Mouse (Mus musculus): ENCODE measurements around the gene Zfp217. TPM values are rescaled to one million over a fixed set of nuclear protein-coding genes. Genes with fewer than 3 reads are reported as not detected.
A peak's percentile ranks its signal among the peaks of the same experiment; 100 is the strongest.

The Zfp217 gene
- polyA plus RNA-seq, 1 experiment = 0.98 TPM

DNA sequence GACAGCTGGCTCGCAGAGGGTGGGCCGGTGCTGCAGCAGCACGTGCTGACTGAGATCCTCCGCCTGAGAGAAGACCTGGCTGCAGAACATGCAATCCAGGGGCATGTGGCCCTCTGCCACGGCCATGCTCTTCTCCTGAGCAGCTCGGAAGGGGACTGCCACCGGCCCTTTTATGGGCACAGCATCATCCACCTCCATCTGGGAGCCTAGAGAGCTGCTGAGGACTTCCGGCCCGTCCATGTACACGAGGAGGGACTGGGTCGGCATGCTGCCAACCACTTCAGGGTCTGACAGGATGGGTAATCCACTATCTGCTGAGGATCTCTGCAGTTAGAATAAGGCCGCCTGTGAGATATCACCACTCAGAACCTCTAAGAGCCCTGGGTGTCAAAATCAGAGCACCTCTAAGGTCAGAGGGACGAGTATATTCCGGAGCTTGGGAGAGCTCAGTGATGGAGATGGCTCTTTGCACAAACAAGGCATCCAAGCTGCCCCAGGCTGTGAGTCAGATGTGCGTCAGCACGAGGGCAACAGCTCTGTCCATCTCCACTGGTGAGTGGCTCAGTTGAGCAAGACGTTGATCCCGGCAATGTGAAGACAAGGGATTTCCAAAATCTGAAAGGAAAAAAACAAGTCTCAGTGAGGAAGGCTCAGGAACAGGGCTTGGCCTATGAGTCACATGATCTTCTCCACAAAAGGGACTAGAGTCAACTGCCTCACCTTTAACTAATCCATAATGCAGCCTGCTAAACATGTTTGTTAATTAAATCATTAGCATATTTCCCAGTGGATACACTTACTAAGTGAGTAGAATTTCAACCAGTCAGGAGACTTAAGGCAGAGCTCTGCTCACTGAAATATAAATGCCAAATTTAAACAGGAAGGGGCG lies 27.5 kb downstream of the Zfp217 start:
- H3K4me3 ChIP-seq (replicated peaks; ENCODE audit: insufficient read depth, low read depth, low read length) = no peak overlapping the region
- 65% methylated on average over 19 of the region's 19 CpGs for WGBS
- no peaks in the 10 kb centered on the region; the same call in 1 of the 2 replicates for H3K27me3 ChIP-seq (ENCODE audit: control insufficient read depth, insufficient read depth, low read length)
- H3K27ac ChIP-seq (ENCODE audit: insufficient read depth, low read length) = no peak overlapping the region
- H3K4me1 ChIP-seq (ENCODE audit: control insufficient read depth, insufficient read depth, low read length) = no peaks in the 10 kb centered on the region
- TF ChIP-seq CTCF (IDR thresholded peaks at IDR 0.05; ENCODE audit: borderline replicate concordance, insufficient read depth, low read depth, low read length) = no peak
- no peak for TF ChIP-seq POLR2A (IDR thresholded peaks at IDR 0.05; ENCODE audit: borderline replicate concordance, insufficient read depth, low read length)
- no peak for DNase-seq

DNA sequence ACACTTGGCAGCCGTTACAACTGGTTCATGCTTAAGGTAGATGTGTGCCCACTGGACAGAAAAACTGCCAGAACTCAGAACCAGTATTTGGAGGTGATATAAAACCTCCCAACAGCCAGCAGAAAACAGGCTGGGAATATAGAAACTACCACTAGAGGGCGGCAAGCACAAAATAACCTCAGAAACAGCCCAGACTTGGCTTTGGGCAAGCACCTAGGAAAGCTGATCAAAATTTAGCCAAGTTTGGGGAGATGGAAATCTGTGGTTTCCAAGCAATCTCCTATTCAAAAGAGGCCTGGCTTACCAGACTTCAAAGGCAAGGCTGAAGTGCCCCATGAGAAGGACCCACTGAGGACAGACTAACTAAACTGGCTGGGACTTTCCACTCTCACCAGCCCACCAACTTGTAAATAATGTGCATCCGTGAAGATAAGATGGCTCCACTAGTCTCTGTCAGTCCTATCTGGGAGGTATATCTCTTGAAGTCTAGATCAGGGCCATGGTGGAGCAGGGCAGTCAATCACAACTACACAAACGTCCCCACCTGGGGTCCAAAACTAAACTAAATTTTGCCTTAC lies 31.1 kb downstream of the Zfp217 start:
- Histone ChIP-seq H3K27ac (ENCODE audit: insufficient read depth, low read length) (no peak overlapping the region), H3K4me1 (ENCODE audit: control insufficient read depth, insufficient read depth, low read length) (no peaks in the 10 kb centered on the region), H3K4me3 (replicated peaks; ENCODE audit: insufficient read depth, low read depth, low read length) (no peak overlapping the region), H3K27me3 (ENCODE audit: control insufficient read depth, insufficient read depth, low read length) (no peaks in the 10 kb centered on the region; the same call in 1 of the 2 replicates)
- DNase-seq = peak; percentile 41 to 48
- TF ChIP-seq POLR2A (IDR thresholded peaks at IDR 0.05; ENCODE audit: borderline replicate concordance, insufficient read depth, low read length) = no peak
- TF ChIP-seq CTCF (IDR thresholded peaks at IDR 0.05; ENCODE audit: borderline replicate concordance, insufficient read depth, low read depth, low read length) = peak; percentile 59; the same call in 1 of the 2 replicates
- WGBS = 38% methylated on average over 4 of the region's 4 CpGs

DNA sequence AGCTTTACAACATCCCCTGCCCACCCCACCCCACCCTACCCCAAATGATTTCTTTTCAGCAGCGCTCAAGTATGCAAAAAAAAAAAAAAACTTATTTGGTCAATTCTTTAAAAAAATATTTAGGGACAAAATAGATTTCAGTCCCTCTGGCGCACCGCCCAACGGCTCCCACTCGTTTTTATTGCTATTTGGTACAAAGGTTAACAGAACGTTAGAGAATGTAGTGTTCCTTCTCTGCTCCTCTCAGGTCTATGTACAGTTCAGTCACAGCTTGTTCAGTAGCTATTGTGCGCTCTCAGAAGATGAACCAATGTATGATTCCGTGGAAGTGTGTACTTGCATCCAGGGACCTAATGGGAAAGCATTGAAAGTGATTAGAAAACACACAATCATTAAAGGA lies 37.6 kb downstream of the Zfp217 start:
- Histone ChIP-seq H3K27me3 (ENCODE audit: control insufficient read depth, insufficient read depth, low read length) (no peaks in the 10 kb centered on the region), H3K4me3 (replicated peaks; ENCODE audit: insufficient read depth, low read depth, low read length) (no peak overlapping the region), H3K27ac (ENCODE audit: insufficient read depth, low read length) (no peak overlapping the region), H3K4me1 (ENCODE audit: control insufficient read depth, insufficient read depth, low read length) (no peaks in the 10 kb centered on the region)
- TF ChIP-seq CTCF (IDR thresholded peaks at IDR 0.05; ENCODE audit: borderline replicate concordance, insufficient read depth, low read depth, low read length) = no peak
- TF ChIP-seq POLR2A (IDR thresholded peaks at IDR 0.05; ENCODE audit: borderline replicate concordance, insufficient read depth, low read length) = no peak
- no peak for DNase-seq
- 79% methylated on average over 8 of the region's 8 CpGs for WGBS

GRCm38 (mm10) chr2:170109528-170109927 lies 38.4 kb downstream of the Zfp217 start:
- Histone ChIP-seq H3K27ac (ENCODE audit: insufficient read depth, low read length) (no peak overlapping the region), H3K4me3 (replicated peaks; ENCODE audit: insufficient read depth, low read depth, low read length) (no peak overlapping the region), H3K4me1 (ENCODE audit: control insufficient read depth, insufficient read depth, low read length) (no peaks in the 10 kb centered on the region), H3K27me3 (ENCODE audit: control insufficient read depth, insufficient read depth, low read length) (no peaks in the 10 kb centered on the region)
- WGBS = 29% methylated on average over 5 of the region's 5 CpGs
- no peak for DNase-seq
- TF ChIP-seq POLR2A (IDR thresholded peaks at IDR 0.05; ENCODE audit: borderline replicate concordance, insufficient read depth, low read length) (no peak), CTCF (IDR thresholded peaks at IDR 0.05; ENCODE audit: borderline replicate concordance, insufficient read depth, low read depth, low read length) (no peak)

GRCm38 (mm10) chr2:170107791-170108190 lies 40.1 kb downstream of the Zfp217 start:
- Histone ChIP-seq H3K4me1 (ENCODE audit: control insufficient read depth, insufficient read depth, low read length) (no peaks in the 10 kb centered on the region), H3K4me3 (replicated peaks; ENCODE audit: insufficient read depth, low read depth, low read length) (no peak overlapping the region), H3K27ac (ENCODE audit: insufficient read depth, low read length) (no peak overlapping the region), H3K27me3 (ENCODE audit: control insufficient read depth, insufficient read depth, low read length) (no peaks in the 10 kb centered on the region)
- no peak for DNase-seq
- WGBS = 71% methylated on average over 3 of the region's 3 CpGs
- TF ChIP-seq POLR2A (IDR thresholded peaks at IDR 0.05; ENCODE audit: borderline replicate concordance, insufficient read depth, low read length) = no peak

GRCm38 (mm10) chr2:170106000-170106399 lies 41.9 kb downstream of the Zfp217 start:
- H3K27me3 ChIP-seq (ENCODE audit: control insufficient read depth, insufficient read depth, low read length) = no peaks in the 10 kb centered on the region
- WGBS = 76% methylated on average over 9 of the region's 9 CpGs
- TF ChIP-seq POLR2A (IDR thresholded peaks at IDR 0.05; ENCODE audit: borderline replicate concordance, insufficient read depth, low read length) = no peak
- no peak for TF ChIP-seq CTCF (IDR thresholded peaks at IDR 0.05; ENCODE audit: borderline replicate concordance, insufficient read depth, low read depth, low read length)
- H3K27ac ChIP-seq (ENCODE audit: insufficient read depth, low read length) = no peak overlapping the region
- H3K4me1 ChIP-seq (ENCODE audit: control insufficient read depth, insufficient read depth, low read length) = no peaks in the 10 kb centered on the region
- H3K4me3 ChIP-seq (replicated peaks; ENCODE audit: insufficient read depth, low read depth, low read length) = no peak overlapping the region
- no peak for DNase-seq

- no peak for DNase-seq
- no peak for TF ChIP-seq POLR2A (IDR thresholded peaks at IDR 0.05; ENCODE audit: borderline replicate concordance, insufficient read depth, low read length)
- 88% methylated on average over 6 of the region's 6 CpGs for WGBS
- Histone ChIP-seq H3K27ac (ENCODE audit: insufficient read depth, low read length) (no peak overlapping the region), H3K4me1 (ENCODE audit: control insufficient read depth, insufficient read depth, low read length) (no peaks in the 10 kb centered on the region), H3K4me3 (replicated peaks; ENCODE audit: insufficient read depth, low read depth, low read length) (no peak overlapping the region), H3K27me3 (ENCODE audit: control insufficient read depth, insufficient read depth, low read length) (no peaks in the 10 kb centered on the region)
These were observed 43.5 kb downstream of the Zfp217 start for GRCm38 (mm10) chr2:170104396-170104795.

GRCm38 (mm10) chr2:170103852-170104251 lies 44.1 kb downstream of the Zfp217 start:
- Histone ChIP-seq H3K4me3 (replicated peaks; ENCODE audit: insufficient read depth, low read depth, low read length) (no peak overlapping the region), H3K27ac (ENCODE audit: insufficient read depth, low read length) (no peak overlapping the region), H3K27me3 (ENCODE audit: control insufficient read depth, insufficient read depth, low read length) (no peaks in the 10 kb centered on the region), H3K4me1 (ENCODE audit: control insufficient read depth, insufficient read depth, low read length) (no peaks in the 10 kb centered on the region)
- whole genome bisulfite sequencing = 34% methylated on average over 9 of the region's 9 CpGs
- DNase-seq = peak; percentile 14 to 32
- TF ChIP-seq CTCF (IDR thresholded peaks at IDR 0.05; ENCODE audit: borderline replicate concordance, insufficient read depth, low read depth, low read length) (peak; percentile 57; the same call in 1 of the 2 replicates), POLR2A (IDR thresholded peaks at IDR 0.05; ENCODE audit: borderline replicate concordance, insufficient read depth, low read length) (no peak)
